8 mouse cellular contexts compared by ENCODE assay signal in the genomic region with DNA sequence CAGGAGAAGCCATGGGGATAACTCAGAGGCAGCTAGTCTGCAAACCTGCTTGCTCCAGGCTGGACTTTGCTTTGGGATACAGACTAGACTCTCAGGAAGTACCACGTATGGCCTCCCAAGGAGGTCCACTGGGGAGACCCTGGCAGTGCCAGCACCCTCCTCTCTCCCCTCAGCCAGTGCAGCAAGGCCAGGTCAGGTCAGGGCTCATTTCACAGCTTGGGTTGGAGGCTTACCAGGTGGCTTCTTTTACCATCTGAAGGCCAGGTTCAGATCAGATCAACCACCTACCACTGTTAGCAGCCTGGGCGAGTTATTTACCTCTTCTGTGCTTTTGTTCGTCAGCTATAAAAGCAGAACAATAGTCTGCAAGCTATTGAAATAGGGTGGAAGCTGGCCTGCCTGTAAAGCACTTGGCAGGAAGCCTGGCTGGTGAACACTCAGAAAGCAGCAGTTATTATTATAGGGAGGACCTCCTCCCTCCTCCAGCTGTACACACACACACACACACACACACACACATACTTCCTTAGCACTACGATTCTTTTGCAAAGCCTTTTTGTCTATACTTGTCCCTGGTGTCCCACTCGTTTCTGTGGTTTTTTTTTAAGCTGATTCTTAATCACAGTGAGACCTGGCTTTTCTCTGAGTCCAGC. TPM values are rescaled to one million over a fixed set of nuclear protein-coding genes. Genes with fewer than 3 reads are reported as not detected.
DNase-seq lines count a peak whose midpoint lies in the region; ATAC-seq and TF ChIP-seq lines count a peak whose summit lies in the region.

No protein-coding gene starts in this region.

- TF ChIP-seq CTCF in heart, adult 2 months (IDR thresholded peaks at IDR 0.05), result no peak
- TF ChIP-seq CTCF in intestine, postnatal 0 days (IDR thresholded peaks at IDR 0.05; ENCODE audit: low read depth), result no peak

- H3K79me2 ChIP-seq in heart, adult 2 months (replicated peaks; ENCODE audit: control insufficient read depth, insufficient read depth, low read length), result no peaks in the 10 kb centered on the region

- peak overlapping the region; percentile 82 for H3K27ac ChIP-seq in heart, adult 2 months
- peak overlapping the region; percentile 57; the same call in 1 of the 2 replicates for H3K27ac ChIP-seq in intestine, postnatal 0 days (ENCODE audit: low read depth, low read length)
- H3K27ac ChIP-seq in midbrain, embryonic 15.5 days, result peak overlapping the region; percentile 69

- H3K9ac ChIP-seq in heart, adult 2 months (ENCODE audit: low read depth, low read length), result peak overlapping the region; percentile 20; the same call in 1 of the 2 replicates
- peak overlapping the region; percentile 22; the same call in 1 of the 2 replicates for H3K9ac ChIP-seq in intestine, postnatal 0 days (ENCODE audit: low read depth, low read length)
- no peak overlapping the region for H3K9ac ChIP-seq in midbrain, embryonic 15.5 days

- ATAC-seq in intestine, postnatal 0 days, result no peak
- ATAC-seq in midbrain, embryonic 15.5 days (replicated peaks), result no peak
- ATAC-seq in activated CD4-positive, CD25-positive, alpha-beta regulatory T cell, adult 4 months, result no peak

- peaks cover 5% of the 10 kb centered on the region for H3K4me1 ChIP-seq in heart, adult 2 months (ENCODE audit: control insufficient read depth, insufficient read depth, low read length)
- H3K4me1 ChIP-seq in intestine, postnatal 0 days (replicated peaks; ENCODE audit: control insufficient read depth, insufficient read depth, low read length), result 0 out of 2 replicates have a peak, but pooled peaks cover 3% of the 10 kb centered on the region
- H3K4me1 ChIP-seq in midbrain, embryonic 15.5 days, result peaks cover 6% of the 10 kb centered on the region

- TF ChIP-seq POLR2A in heart, adult 2 months (IDR thresholded peaks at IDR 0.05; ENCODE audit: insufficient read depth, low read depth, low read length), result 0 out of 2 replicates have a peak, but pooled peaks have one; percentile 33

- no peak for TF ChIP-seq EP300 in heart, adult 2 months (IDR thresholded peaks at IDR 0.05; ENCODE audit: insufficient read depth, low read depth, low read length)

- H3K9me3 ChIP-seq in intestine, postnatal 0 days (ENCODE audit: control insufficient read depth), result no peaks in the 10 kb centered on the region
- no peaks in the 10 kb centered on the region for H3K9me3 ChIP-seq in midbrain, embryonic 15.5 days

- H3K4me3 ChIP-seq in heart, adult 2 months, result no peak overlapping the region
- no peak overlapping the region for H3K4me3 ChIP-seq in intestine, postnatal 0 days (ENCODE audit: low read depth, low read length)
- H3K4me3 ChIP-seq in midbrain, embryonic 15.5 days, result no peak overlapping the region

- intact Hi-C loops in heart, adult 2 months (cut with DNase I), result no loop called here

- no peaks in the 10 kb centered on the region for H3K27me3 ChIP-seq in heart, adult 2 months (ENCODE audit: control insufficient read depth, insufficient read depth, low read length)
- no peaks in the 10 kb centered on the region for H3K27me3 ChIP-seq in intestine, postnatal 0 days (replicated peaks; ENCODE audit: control insufficient read depth, insufficient read depth, low read length)
- no peaks in the 10 kb centered on the region for H3K27me3 ChIP-seq in midbrain, embryonic 15.5 days (replicated peaks)

- peak; percentile 32 to 66 for DNase-seq in urinary bladder, postnatal 4 days (ENCODE audit: low spot score in 2 of 2)
- DNase-seq in urinary bladder, adult 2 months (ENCODE audit: low spot score), result no peak
- DNase-seq in heart, adult 2 months, result peak; percentile 57 to 72
- no peak for DNase-seq in Muller cell, postnatal 12 days (ENCODE audit: inconsistent ontology term)
- no peak for DNase-seq in cerebellum, postnatal 25 days

- H3K4me2 ChIP-seq in intestine, postnatal 0 days (replicated peaks; ENCODE audit: low read depth), result no peak overlapping the region
- no peak overlapping the region for H3K4me2 ChIP-seq in midbrain, embryonic 15.5 days

- WGBS in heart, adult 2 months, result 4% methylated on average over 5 of the region's 5 CpGs
- WGBS in intestine, postnatal 0 days, result 50% methylated on average over 5 of the region's 5 CpGs
- WGBS in midbrain, embryonic 15.5 days, result 18% methylated on average over 5 of the region's 5 CpGs

- H3K36me3 ChIP-seq in heart, adult 2 months (ENCODE audit: control insufficient read depth, insufficient read depth, low read length), result no peaks in the 10 kb centered on the region
- peaks cover 3% of the 10 kb centered on the region; the same call in 1 of the 2 replicates for H3K36me3 ChIP-seq in intestine, postnatal 0 days (ENCODE audit: control insufficient read depth, insufficient read depth)
- H3K36me3 ChIP-seq in midbrain, embryonic 15.5 days (replicated peaks), result no peaks in the 10 kb centered on the region

RNA-seq across cellular contexts. Expression of a gene that starts 6.8 kb away (rescaled TPM):
- polyA plus RNA-seq in urinary bladder, adult 2 months (2012; rRNA removed), result 33.9 and 39.6 TPM in 2 replicates
- 10 to 100 TPM; 27.7 to 28.3 TPM for total RNA-seq in heart, adult 2 months (2021)
- 28.1 and 32.9 TPM in 2 replicates for polyA plus RNA-seq in heart, adult 2 months (2012; rRNA removed)
- polyA plus RNA-seq in intestine, postnatal 0 days (2015; fragmentation: Nextera tagmentation; extraction: Ambion mirVana), result 27.3 and 27.6 TPM in 2 replicates
- polyA plus RNA-seq in midbrain, embryonic 15.5 days (2015; fragmentation: Nextera tagmentation; extraction: Ambion mirVana), result 38.3 and 40.3 TPM in 2 replicates
- polyA plus RNA-seq in activated CD4-positive, CD25-positive, alpha-beta regulatory T cell, adult 4 months (2017; shearing (Covaris generic)), result 10 to 100 TPM; 27.4 to 30.5 TPM

RNA-seq across cellular contexts. Expression of a gene that starts 12.0 kb away (rescaled TPM):
- polyA plus RNA-seq in urinary bladder, adult 2 months (2012; rRNA removed), result 73.3 and 73.6 TPM in 2 replicates
- 1 to 10 TPM; 4.3 to 5.7 TPM for total RNA-seq in heart, adult 2 months (2021)
- polyA plus RNA-seq in heart, adult 2 months (2012; rRNA removed), result 4.2 and 5.5 TPM in 2 replicates
- 2.3 TPM in 2 replicates for polyA plus RNA-seq in intestine, postnatal 0 days (2015; fragmentation: Nextera tagmentation; extraction: Ambion mirVana)
- 22.1 and 27.9 TPM in 2 replicates for polyA plus RNA-seq in midbrain, embryonic 15.5 days (2015; fragmentation: Nextera tagmentation; extraction: Ambion mirVana)
- polyA plus RNA-seq in activated CD4-positive, CD25-positive, alpha-beta regulatory T cell, adult 4 months (2017; shearing (Covaris generic)), result under 1 TPM in 1 of 2 experiments, not detected in 1; 0.10 TPM

RNA-seq across cellular contexts. Expression of a gene that starts 23.3 kb away (rescaled TPM):
- 48.1 and 60.6 TPM in 2 replicates for polyA plus RNA-seq in urinary bladder, adult 2 months (2012; rRNA removed)
- total RNA-seq in heart, adult 2 months (2021), result 10 to 100 TPM; 31.9 to 34.9 TPM
- 20.4 and 22.4 TPM in 2 replicates for polyA plus RNA-seq in heart, adult 2 months (2012; rRNA removed)
- polyA plus RNA-seq in intestine, postnatal 0 days (2015; fragmentation: Nextera tagmentation; extraction: Ambion mirVana), result 36.2 and 38.3 TPM in 2 replicates
- polyA plus RNA-seq in midbrain, embryonic 15.5 days (2015; fragmentation: Nextera tagmentation; extraction: Ambion mirVana), result 116 and 117 TPM in 2 replicates
- 10 to 100 TPM; 10.8 to 12.2 TPM for polyA plus RNA-seq in activated CD4-positive, CD25-positive, alpha-beta regulatory T cell, adult 4 months (2017; shearing (Covaris generic))

Comparison
In these comparisons a context has a peak if more than half of its experiments do, and no peak if none do; other contexts are left out.
1. DNase-seq: peak in urinary bladder, postnatal 4 days (2 of 2) and heart, adult 2 months (2 of 2); none in urinary bladder, adult 2 months (single experiment), Muller cell, postnatal 12 days (single experiment) and cerebellum, postnatal 25 days (0 of 2).
2. Peak in every context shown above with its lines, with median percentiles within 50 percentile points of each other: H3K27ac ChIP-seq.